Mouse (Mus musculus) liver, adult (tissue): ENCODE results near the gene Adrm1.

Experiments
- GATA4 ChIP-seq: IDR thresholded peaks from 2 replicates; pipeline ENCODE4 v1.6.1; 2014; ENCODE audit warnings: mild to moderate bottlenecking, low read length; ENCODE audit not compliant: insufficient replicate concordance

The Adrm1 gene

DNA sequence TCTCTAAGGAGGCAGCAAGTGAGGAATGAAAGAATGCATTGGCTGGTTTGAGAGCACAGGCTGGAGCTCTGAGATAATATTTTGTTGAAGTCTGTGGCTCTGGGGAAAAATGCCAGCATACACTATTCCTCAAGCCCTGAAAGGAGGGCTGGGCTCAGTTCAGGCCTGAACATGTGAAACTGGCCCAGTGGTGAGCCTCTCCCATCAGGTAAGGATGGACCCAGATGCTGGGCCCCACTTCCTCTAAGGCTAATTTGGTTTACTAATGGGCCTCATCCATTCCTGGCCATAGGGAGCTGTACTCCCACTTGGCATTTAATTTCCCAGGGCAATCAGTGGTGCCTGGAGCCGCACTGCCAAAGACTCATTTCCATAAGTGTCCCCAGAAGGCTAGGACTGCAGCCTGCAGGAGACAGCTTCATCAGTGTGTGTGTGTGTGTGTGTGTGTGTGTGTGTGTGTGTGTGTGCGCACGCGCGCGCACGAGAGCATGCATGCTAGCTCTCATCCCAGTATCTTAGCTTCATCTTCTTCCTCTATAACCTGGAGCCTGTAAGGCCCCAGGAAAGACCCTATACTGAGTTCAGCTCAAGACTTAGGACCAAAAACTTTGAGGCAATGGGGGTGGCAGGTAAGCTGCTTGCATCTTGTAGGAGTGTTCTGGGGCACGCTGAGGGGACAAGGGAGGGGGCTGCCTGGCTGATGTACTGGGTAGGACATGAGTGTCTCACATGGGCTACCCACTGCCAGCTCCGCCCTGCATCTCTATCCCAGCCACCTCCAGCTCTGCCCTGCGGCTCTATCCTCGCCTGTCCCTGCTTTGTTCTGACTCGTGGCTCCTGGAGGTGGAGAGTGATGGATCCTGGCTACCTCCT, 34.0 kb downstream of the Adrm1 start:
- TF ChIP-seq GATA4, result no peak

DNA sequence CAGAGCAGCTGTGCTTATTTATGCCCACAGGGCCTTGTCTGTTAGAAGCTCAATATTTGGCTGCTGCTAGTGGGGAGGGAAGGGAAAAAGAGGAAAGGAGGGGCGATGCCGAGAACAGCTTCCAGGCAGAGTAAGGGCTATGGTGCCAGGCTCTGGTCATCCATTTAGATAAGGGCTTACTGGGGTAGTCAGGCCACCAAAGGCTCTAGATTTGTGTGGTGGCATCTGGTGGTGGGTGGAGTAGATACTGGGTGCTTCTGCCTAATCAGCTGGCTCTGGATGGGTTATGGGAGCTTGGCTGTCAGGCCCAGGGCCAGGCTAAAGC, 34.6 kb downstream of the Adrm1 start:
- TF ChIP-seq GATA4, result no peak

DNA sequence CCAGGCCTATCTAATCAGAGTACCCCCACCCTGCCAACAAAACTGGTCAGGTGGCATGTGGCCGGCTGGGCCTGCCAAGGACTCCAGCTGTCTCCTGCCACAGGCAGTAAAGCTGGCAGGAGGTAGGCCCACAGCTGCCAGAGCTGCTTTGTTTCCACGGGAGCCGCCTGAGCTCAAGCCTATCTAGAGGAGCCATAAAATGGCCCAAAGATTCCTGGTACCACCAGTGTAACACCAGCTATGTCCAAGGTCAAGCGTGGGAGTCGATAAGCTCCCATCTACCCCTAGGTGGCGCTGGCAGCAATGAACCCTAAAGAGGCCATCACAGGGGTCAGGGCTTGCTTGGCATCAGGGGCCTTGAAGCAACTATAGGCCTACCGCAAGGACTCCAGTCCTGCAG, 36.6 kb downstream of the Adrm1 start:
- no peak for TF ChIP-seq GATA4

DNA sequence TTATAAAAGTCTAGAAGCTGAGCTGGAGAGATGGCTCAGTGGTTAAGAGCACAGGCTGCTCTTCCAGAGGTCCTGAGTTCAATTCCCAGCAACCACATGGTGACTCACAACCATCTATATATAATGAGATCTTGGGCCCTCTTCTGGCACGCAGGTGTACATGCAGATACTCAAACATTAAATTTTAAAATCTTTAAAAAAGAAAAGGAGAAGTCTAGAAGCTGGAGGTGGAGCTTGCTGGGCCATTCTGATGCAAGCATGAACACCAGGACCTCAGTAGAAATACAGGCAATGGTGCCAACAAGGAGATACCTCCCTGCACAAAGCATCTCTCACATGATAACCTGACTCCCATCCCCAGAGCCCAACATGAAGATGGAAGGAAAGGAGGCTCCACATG, 37.7 kb downstream of the Adrm1 start:
- no peak for TF ChIP-seq GATA4

DNA sequence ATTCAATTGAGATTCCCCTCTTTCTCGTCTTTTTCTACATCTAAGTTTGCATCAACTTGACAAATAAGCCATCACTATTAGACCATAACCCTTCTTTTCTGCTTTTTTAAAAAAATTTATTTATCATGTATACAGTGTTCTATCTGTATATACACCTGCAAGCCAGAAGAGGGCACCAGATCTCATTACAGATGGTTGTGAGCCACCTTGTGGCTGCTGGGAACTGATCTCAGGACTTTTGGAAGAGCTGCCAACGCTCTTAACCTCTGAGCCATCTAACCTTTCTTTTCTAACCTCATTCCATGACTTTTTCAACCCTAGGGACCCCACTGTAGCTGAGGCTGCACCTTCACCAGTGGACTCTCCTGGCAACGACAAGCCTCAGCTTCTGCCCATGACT, 41.0 kb downstream of the Adrm1 start:
- no peak for TF ChIP-seq GATA4

DNA sequence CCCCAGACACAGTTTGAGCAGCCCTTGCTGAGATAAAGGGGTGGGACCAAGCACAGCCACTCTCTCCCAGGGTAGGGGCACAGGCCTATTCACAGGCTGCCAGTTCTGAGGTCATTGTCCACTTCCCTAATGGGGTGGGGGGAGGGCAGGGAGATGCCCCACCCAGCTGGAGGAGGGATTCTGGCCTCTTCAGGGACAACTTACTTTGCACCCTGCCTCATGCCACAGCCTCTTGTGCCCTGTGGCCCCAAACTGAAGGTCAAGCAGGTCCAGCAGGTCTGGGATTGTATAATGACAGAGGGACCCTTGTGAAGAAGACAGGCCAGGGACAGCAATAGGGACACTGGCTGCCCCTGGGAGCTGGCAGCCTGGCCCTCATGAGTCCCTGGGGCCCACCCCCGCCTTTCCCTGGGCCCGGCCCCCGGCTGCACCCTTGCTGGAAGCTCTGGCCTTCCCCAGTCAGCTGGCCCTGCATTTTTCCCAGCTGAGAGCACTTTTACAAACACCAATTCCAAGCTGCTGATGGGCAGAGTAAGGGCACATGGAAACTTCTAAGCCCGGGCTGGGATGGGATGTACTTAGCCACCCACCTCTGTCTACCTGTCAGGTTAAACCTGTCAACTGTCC, 43.2 kb downstream of the Adrm1 start:
- no peak for TF ChIP-seq GATA4

DNA sequence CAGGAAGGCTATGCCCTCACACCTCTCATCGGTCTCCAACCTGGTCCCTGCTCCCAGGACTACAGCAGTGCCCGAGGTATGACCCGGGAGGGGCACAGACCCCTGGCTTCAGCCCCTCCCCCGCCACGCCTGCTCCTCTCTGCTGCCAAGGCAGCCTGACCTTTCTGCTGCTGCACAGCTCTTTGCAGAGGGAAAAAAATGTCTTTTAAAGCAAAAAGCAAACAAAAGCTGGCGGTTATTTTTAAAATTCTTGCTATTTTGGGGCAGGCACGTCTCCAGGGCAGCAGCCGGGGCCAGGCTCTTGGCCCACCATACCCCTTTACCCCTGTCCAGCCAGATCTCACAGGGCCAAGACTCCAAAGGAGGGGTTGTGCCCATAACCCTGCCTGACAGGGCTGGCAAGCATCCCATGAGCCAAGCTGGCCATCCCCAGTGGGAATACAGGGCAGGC, 43.8 kb downstream of the Adrm1 start:
- TF ChIP-seq GATA4, result no peak

DNA sequence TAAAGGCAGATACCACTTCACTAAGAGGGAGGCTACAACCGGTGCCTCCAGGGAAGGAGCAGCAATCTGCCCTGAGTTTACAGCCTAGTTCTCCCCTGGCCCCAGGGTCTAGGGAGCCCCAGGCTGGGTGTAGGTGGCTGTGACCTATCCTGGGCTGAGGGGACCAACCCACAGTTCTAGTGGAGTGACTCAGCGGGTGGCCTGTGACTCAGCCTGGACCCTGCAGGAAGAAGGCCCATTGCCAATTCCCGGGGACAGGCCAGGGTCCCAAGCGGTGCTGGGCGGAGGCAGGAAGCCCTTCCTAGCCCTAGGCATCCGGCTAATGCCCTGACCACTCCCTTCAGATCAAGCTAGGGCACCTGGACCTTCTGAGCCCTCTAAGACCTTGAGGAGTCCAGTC, 44.7 kb downstream of the Adrm1 start:
- peak; percentile 18; the same call in 1 of the 2 replicates for TF ChIP-seq GATA4

DNA sequence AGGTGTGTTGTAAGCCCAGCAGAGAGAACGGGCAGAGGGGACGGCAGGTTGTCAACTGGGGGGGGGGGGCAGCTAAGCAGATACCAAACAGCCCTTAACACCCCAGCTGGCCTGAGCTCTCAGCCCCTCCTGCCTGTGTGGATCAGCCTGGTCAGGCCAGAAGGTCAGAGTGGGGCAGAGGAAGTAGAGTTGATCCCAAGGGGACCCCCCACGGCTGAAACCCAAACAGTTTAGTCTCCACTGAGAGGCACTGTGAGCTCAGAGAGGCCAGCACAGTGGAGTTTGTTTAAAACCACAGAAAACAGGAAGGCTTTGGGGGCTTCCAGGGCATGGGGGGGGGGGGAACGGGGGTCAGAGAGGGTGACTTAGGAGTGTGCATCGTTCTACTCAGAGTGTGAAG, 45.6 kb downstream of the Adrm1 start:
- no peak for TF ChIP-seq GATA4

DNA sequence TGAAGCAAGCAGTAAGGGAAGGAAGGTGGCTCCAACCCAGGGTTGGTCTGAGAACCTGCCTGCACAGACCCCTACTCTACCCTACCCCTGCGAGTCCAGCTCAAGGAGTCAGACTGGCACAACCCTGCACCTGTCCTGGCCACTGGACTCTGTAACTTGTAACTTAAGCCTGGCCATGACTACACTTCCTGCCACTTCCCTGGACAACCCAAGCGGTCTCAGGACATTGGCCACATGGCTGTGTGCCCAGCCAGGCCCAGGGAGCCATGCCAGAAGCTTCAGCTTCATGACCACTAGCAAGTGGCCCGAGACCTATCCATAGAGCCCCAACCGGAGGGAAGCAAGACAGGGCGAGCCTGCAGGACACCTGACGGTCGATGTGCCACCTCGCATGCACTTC, 46.3 kb downstream of the Adrm1 start:
- TF ChIP-seq GATA4, result no peak

DNA sequence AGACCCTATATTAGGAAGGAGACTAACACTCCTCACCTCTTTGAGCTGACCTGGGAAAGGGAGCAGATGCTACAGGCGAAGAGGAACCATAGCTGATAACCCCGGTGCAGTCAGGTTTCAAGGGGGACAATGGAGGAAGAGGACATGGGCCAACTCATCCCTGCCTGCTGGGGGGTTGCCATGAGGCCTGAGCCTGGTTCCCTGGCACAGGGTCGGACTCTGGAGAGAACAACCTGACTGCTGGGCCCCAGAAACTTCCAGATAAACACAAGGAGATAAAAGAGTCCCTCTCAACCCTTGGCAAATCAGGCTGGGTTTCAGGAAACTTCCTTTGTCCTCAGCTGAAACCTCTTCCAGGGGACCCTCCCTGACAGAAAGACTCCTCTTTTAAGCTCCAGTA, 47.0 kb downstream of the Adrm1 start:
- no peak for TF ChIP-seq GATA4

DNA sequence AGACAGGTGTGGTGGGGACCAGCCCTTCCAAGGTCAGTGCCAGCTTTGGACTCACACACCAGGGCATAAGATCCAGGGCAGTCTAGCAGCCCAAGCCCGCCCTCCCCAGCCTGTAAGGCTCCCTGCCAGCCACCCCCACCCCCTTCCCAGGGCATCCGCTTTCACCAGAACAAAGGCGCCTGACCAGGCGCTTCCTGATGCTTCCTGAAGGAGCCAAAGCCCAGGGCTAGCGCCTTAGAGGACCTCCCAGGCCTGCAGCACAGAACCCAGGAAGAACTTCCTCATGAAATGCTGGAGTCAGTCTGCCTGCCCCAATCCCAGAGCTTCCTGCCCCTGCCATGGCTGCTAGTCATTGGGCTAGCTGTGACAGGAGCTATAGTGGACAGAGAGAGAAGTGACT, 47.4 kb downstream of the Adrm1 start:
- TF ChIP-seq GATA4, result no peak

DNA sequence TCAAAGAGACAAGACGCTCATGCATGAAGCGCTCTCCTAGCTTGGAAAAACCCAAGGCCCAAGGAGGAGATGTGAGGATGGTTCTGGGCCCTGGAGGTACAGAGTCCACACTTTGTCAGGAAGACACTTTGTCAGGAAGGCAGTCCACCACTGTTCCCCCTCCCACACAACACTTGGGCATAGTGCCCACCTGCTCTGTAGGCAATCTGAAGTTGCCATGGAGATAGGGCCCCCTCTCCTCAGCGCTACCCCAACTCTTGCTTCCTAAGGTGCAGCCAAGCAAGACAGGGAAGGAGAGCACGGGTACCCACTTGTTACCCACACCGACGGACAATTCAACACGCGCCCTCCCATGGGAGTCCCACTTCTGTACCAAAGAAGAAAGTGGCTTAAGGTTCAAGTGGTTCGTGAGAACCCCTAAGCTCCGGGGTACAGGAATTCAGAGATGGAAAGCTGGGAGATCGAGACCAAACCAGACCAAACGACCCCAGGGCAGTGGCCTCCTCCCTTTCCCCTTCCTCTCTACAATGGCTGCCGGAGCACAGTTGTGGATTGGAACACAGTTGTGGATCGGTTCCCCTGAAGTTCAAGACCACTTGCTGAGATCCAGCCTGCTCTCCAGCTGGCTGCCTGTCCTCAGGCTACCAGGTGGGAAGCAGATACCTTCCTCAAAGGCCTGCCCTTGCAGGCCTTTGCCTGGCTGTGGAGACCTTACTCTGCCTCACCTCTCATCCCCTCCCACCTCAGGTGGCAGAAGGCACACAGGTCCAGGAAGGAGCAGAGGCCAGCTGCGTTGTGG, 48.1 kb downstream of the Adrm1 start:
- TF ChIP-seq GATA4, result no peak

DNA sequence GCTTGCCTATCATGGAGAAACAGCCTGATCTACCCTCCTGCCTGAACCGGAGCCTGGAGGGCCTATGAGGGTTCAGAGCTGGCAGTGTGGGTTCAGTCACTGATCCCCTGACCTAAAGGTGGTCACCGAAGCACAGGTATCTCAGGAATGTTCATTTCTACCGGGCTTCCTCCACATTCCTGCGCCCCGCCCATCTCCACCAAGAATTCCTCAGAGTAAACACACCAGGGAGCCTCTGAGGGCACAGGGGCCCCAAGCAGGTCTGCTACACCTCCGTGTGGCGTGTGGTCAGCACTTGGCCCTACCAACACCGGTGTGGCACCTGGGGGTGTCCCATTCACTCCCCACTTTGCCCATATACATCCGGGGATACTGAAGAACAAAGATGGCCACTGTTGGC, 48.9 kb downstream of the Adrm1 start:
- no peak for TF ChIP-seq GATA4

DNA sequence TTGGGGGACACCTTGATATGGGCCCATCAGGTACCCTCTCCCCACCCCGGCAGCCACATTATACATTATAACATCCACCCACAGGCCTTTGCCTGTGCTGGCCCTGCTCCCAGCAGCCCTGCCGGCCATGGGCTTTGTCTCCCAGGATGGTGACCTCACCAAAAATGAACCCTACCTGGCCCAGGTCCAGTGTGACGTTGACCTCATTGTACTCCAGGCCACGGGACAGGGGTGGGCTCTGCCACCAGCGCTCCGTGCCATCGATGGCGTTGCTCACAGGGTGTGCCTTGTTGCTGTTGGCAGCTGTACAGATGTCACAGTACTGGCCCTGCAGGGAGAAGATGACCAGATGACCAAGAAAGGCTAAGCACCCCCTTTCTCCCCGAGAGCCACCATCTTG, 49.8 kb downstream of the Adrm1 start:
- no peak for TF ChIP-seq GATA4

DNA sequence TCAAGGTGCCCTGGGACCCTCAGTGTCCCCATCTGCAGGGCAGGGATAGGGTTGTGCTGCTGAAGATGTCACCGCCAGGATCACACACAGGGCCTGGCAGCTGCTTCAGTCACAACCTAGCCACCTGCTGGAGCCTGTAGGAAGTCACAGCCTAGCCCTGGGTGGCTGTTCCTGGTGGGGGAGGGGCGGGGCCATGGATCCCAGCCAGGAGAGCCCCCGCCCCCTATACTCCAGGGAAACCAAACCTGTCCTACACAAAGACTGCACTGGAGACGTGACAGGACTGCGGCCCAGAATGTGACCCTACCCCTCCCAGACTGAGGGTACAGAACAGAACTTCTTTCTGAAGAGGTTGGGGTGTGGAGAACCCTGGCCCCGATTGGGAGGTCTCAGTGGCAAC, 51.0 kb downstream of the Adrm1 start:
- no peak for TF ChIP-seq GATA4
